Mouse (Mus musculus) left cerebral cortex, postnatal 25 days (tissue): ENCODE results near the gene Magi2. TPM values are rescaled to one million over a fixed set of nuclear protein-coding genes. Genes with fewer than 3 reads are reported as not detected.
"Not testable (repeated sequence)": the region's sequence is repeated elsewhere in the genome, so short reads cannot be mapped to it uniquely, and the experiment has no call there.

Source experiments
- DNase-seq, 2 experiments: peaks; one replicate each; pipeline ENCODE4 v3.0.0; 2022; ENCODE audit warnings: low spot score in 2 of 2, mixed read lengths in 1 of 2
- intact Hi-C: fragments of 180-260 bp; cut with DNase I; formaldehyde crosslinking; loops from one replicate; pipeline ENCODE4 v1.15.1; 2025
- total RNA-seq, 2 experiments: library from RNA; stranded (reverse); gene quantifications; 2 replicates each; pipeline ENCODE4 v1.2.3; 2021

The Magi2 gene
- total RNA-seq, 2 experiments from 2014 or later = 118 to 120 TPM

- DNase-seq = peak in 1 of 2 experiments; percentile 31
- intact Hi-C loops = loop anchor here (1.0 to 5.0 kb wide), 3 partner anchors 174 to 930 kb away; partner anchors contain the start of gene Magi2
These were observed 174.0 kb downstream of the Magi2 start for GRCm38 (mm10) chr5:19400738-19401408.

- intact Hi-C loops = loop anchor here (5.0 kb wide), 1 partner anchor 177 kb away; the partner anchor contains the start of gene Magi2
- not testable (repeated sequence) for DNase-seq
These were observed 177.4 kb downstream of the Magi2 start for GRCm38 (mm10) chr5:19404268-19404667.

- DNase-seq = no peak
- intact Hi-C loops = no loop called here
These were observed 187.7 kb downstream of the Magi2 start for GRCm38 (mm10) chr5:19414556-19414955.

- DNase-seq = peak; percentile 52 to 79
- intact Hi-C loops = loop anchor here (10.0 kb wide), 1 partner anchor 1336 kb away; no protein-coding TSS in a partner anchor
These were observed 202.5 kb downstream of the Magi2 start for GRCm38 (mm10) chr5:19429290-19429689.

GRCm38 (mm10) chr5:19462541-19462940, 235.7 kb downstream of the Magi2 start:
- intact Hi-C loops = no loop called here
- DNase-seq = no peak

GRCm38 (mm10) chr5:19465383-19465782, 238.5 kb downstream of the Magi2 start:
- intact Hi-C loops = no loop called here
- no peak for DNase-seq

- peak in 1 of 2 experiments; percentile 60 for DNase-seq
- intact Hi-C loops = no loop called here
These were observed 246.1 kb downstream of the Magi2 start for GRCm38 (mm10) chr5:19472851-19473439.

GRCm38 (mm10) chr5:19482981-19483380, 256.1 kb downstream of the Magi2 start:
- intact Hi-C loops = no loop called here

GRCm38 (mm10) chr5:19487947-19488346, 261.1 kb downstream of the Magi2 start:
- intact Hi-C loops = no loop called here
- no peak for DNase-seq

More at GRCm38 (mm10) chr5:19482981-19483380, 256.1 kb downstream of the Magi2 start:
- DNase-seq = peak in 1 of 2 experiments; percentile 11

GRCm38 (mm10) chr5:19501005-19501404, 274.2 kb downstream of the Magi2 start:
- DNase-seq = peak in 1 of 2 experiments; percentile 75
- intact Hi-C loops = no loop called here

- peak; percentile 19 to 57 for DNase-seq
- intact Hi-C loops = loop anchor here (5.0 to 10.0 kb wide), 2 partner anchors 1133 to 1180 kb away; no protein-coding TSS in a partner anchor
These were observed 295.3 kb downstream of the Magi2 start for GRCm38 (mm10) chr5:19522168-19522567.

- DNase-seq = no peak
- intact Hi-C loops = no loop called here
These were observed 312.5 kb downstream of the Magi2 start for GRCm38 (mm10) chr5:19539348-19539747.

GRCm38 (mm10) chr5:19546424-19546823, 319.6 kb downstream of the Magi2 start:
- DNase-seq = peak; percentile 31 to 80
- intact Hi-C loops = loop anchor here (2.0 kb wide), 1 partner anchor 362 kb away; no protein-coding TSS in a partner anchor

GRCm38 (mm10) chr5:19546900-19547299, 320.1 kb downstream of the Magi2 start:
- intact Hi-C loops = loop anchor here (2.0 kb wide), 1 partner anchor 362 kb away; no protein-coding TSS in a partner anchor
- DNase-seq = peak in 1 of 2 experiments; percentile 54

- intact Hi-C loops = loop anchor here (2.0 kb wide), 1 partner anchor 191 kb away; no protein-coding TSS in a partner anchor
- peak; percentile 18 to 79 for DNase-seq
These were observed 326.7 kb downstream of the Magi2 start for GRCm38 (mm10) chr5:19553510-19553909.

- intact Hi-C loops = no loop called here
- DNase-seq = no peak
These were observed 338.8 kb downstream of the Magi2 start for GRCm38 (mm10) chr5:19565636-19566035.

GRCm38 (mm10) chr5:19566136-19566535, 339.3 kb downstream of the Magi2 start:
- DNase-seq, intact Hi-C loops: not testable (repeated sequence)

- intact Hi-C loops = no loop called here
- peak in 1 of 2 experiments; percentile 15 for DNase-seq
These were observed 380.9 kb downstream of the Magi2 start for GRCm38 (mm10) chr5:19607700-19608099.

GRCm38 (mm10) chr5:19611788-19612187, 385.0 kb downstream of the Magi2 start:
- DNase-seq = no peak

GRCm38 (mm10) chr5:19621678-19622077, 394.8 kb downstream of the Magi2 start:
- intact Hi-C loops = no loop called here
- no peak for DNase-seq

More at GRCm38 (mm10) chr5:19611788-19612187, 385.0 kb downstream of the Magi2 start:
- intact Hi-C loops = no loop called here
